Mouse (Mus musculus): ENCODE results near the gene Exoc6. TPM values are rescaled to one million over a fixed set of nuclear protein-coding genes. Genes with fewer than 3 reads are reported as not detected.
"Not testable (repeated sequence)": the region's sequence is repeated elsewhere in the genome, so short reads cannot be mapped to it uniquely, and the experiment has no call there.

The Exoc6 gene
- polyA plus RNA-seq, 1 experiment from 2014 or later = 27.8 TPM

DNA sequence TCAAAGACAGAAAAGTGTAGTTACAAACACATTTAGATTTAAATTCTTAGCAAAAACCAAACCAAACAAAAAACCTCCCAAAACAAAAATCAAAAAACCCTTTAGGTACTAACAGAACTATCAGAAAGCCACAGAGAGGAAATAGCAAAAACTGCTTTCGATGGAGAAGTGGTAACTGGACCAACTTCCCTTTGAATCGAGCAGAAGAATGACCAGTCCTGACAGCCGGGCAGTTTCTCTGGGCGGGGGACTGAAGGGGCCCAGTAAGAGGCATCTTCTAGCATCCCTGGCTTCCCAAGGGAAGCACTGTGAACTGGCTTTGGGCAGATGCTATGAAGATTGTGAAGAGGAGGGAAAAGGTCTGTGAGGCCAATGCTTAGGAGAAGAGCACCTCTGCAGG, 3.4 kb upstream of the Exoc6 start:
- WGBS = 79% methylated on average over 4 of the region's 4 CpGs

DNA sequence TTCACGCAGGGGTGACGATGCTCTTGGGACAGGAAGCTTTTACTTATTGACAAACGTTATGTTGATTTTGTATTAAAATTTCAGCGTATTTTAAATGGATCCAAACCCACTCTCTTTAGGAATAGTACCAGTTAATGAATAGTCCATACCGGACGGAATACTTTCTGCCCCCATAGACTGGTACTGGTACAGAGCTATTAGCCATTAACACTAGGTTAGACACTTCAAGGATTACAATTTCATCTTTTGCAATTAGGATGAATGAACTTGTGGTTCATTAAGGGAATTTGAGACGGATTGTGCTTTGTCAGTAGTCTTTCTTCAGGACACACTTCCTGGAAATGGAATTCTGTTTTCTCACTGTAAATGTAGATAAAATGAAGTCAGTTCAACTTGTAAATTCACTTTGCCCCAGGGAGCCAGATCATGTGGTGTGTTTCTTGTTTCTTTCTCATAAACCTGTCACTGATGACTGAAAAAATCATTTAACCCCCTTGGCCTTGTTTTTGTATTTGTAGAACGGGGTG, 885 bp downstream of the Exoc6 start:
- Histone ChIP-seq H3K9me3 (replicated peaks; ENCODE audit: control insufficient read depth, low read length, poor library complexity, severe bottlenecking) (no peaks in the 10 kb centered on the region), H3K9ac (ENCODE audit: low read depth, low read length) (peak overlapping the region; percentile 86), H3K27ac (ENCODE audit: low read length) (peak overlapping the region; percentile 81), H3K27me3 (ENCODE audit: control insufficient read depth, insufficient read depth, low read depth, low read length) (peaks cover 6% of the 10 kb centered on the region; the same call in 1 of the 2 replicates), H3K4me3 (ENCODE audit: low read depth, low read length) (peak overlapping the region; percentile 87), H3K4me1 (ENCODE audit: control insufficient read depth, insufficient read depth, low read length) (peaks cover 8% of the 10 kb centered on the region), H3K36me3 (ENCODE audit: control insufficient read depth, insufficient read depth, low read length) (no peaks in the 10 kb centered on the region), H3K4me2 (ENCODE audit: low read length) (peak overlapping the region; percentile 92)
- 13% methylated on average over 8 of the region's 8 CpGs for WGBS
- peak; percentile 53 for ATAC-seq

More for the DNA sequence above, 3.4 kb upstream of the Exoc6 start:
- Histone ChIP-seq H3K27ac (ENCODE audit: low read length) (no peak overlapping the region), H3K27me3 (ENCODE audit: control insufficient read depth, insufficient read depth, low read depth, low read length) (peaks cover 9% of the 10 kb centered on the region; the same call in 1 of the 2 replicates), H3K36me3 (ENCODE audit: control insufficient read depth, insufficient read depth, low read length) (no peaks in the 10 kb centered on the region), H3K4me2 (ENCODE audit: low read length) (no peak overlapping the region), H3K4me1 (ENCODE audit: control insufficient read depth, insufficient read depth, low read length) (peaks cover 8% of the 10 kb centered on the region), H3K9me3 (replicated peaks; ENCODE audit: control insufficient read depth, low read length, poor library complexity, severe bottlenecking) (no peaks in the 10 kb centered on the region), H3K9ac (ENCODE audit: low read depth, low read length) (no peak overlapping the region), H3K4me3 (ENCODE audit: low read depth, low read length) (no peak overlapping the region)
- no peak for ATAC-seq

DNA sequence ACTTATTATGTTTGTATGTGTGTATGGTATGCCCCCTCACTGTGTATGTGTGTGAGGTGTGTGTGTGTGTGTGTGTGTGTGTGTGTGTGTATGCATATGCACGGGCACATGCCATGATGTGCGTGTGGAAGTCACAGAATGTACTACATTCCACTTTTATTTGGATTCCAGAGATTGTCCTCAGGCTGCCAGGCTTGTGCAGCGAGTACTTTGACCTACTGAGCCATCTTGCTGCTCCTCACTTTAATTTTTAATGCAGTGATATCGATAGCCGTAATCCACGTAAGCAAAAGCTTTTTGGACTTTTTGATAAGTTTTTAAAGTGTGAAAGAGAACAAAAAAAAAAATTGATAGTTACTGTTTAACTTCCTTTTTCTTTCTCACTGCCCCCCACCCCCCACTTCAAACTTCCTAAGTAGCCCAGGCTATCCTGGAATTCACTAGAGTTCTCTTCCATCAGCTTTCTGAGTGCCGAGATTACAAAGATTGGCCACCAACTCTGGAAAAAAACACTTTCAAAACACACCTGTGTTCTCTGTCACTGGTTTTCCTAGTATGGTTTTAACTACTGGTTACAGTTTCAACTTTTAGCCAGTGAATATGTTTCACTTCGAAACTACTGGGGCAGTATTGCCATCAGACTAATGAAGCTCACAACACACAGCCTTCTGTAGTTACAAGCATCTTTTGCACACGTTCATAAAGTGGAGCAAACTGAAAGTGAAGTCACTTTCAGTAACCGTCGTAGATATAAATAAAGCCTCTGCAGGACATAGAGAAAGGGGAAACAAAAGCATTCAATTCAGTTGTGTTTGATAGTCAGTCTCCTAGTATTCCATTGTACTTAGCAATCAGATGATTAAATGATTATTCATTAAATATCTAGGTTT, 3.4 kb downstream of the Exoc6 start:
- Histone ChIP-seq H3K27me3 (ENCODE audit: control insufficient read depth, insufficient read depth, low read depth, low read length) (no peaks in the 10 kb centered on the region), H3K36me3 (ENCODE audit: control insufficient read depth, insufficient read depth, low read length) (no peaks in the 10 kb centered on the region), H3K4me1 (ENCODE audit: control insufficient read depth, insufficient read depth, low read length) (peaks cover 8% of the 10 kb centered on the region), H3K27ac (ENCODE audit: low read length) (no peak overlapping the region), H3K4me2 (ENCODE audit: low read length) (no peak overlapping the region), H3K9me3 (replicated peaks; ENCODE audit: control insufficient read depth, low read length, poor library complexity, severe bottlenecking) (no peaks in the 10 kb centered on the region), H3K9ac (ENCODE audit: low read depth, low read length) (no peak overlapping the region), H3K4me3 (ENCODE audit: low read depth, low read length) (no peak overlapping the region)
- 82% methylated on average over 11 of the region's 11 CpGs for WGBS
- no peak for ATAC-seq

DNA sequence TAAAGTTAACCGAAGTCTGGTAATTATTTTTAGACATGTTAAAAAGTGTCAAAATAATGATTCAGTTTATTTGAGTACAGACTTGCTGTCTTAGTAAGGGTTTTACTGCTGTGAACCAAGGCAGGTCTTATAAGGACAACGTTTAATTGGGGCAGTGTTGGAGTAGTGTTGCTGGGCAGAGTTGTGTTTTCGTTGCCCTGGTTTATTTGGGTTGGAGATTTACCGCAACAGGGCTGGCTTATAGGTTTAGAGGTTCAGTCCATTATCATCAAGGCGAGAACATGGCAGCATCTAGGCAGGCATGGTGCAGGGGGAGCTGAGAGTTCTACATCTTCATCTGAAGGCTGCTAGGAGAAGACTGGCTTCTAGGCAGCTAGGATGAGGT, 4.0 kb downstream of the Exoc6 start:
- H3K36me3 ChIP-seq (ENCODE audit: control insufficient read depth, insufficient read depth, low read length); ATAC-seq; H3K4me1 ChIP-seq (ENCODE audit: control insufficient read depth, insufficient read depth, low read length); H3K9ac ChIP-seq (ENCODE audit: low read depth, low read length); H3K4me3 ChIP-seq (ENCODE audit: low read depth, low read length); H3K27ac ChIP-seq (ENCODE audit: low read length); H3K4me2 ChIP-seq (ENCODE audit: low read length); H3K9me3 ChIP-seq (replicated peaks; ENCODE audit: control insufficient read depth, low read length, poor library complexity, severe bottlenecking); H3K27me3 ChIP-seq (ENCODE audit: control insufficient read depth, insufficient read depth, low read depth, low read length): not testable (repeated sequence)
- 88% methylated on average over 5 of the region's 5 CpGs for WGBS

DNA sequence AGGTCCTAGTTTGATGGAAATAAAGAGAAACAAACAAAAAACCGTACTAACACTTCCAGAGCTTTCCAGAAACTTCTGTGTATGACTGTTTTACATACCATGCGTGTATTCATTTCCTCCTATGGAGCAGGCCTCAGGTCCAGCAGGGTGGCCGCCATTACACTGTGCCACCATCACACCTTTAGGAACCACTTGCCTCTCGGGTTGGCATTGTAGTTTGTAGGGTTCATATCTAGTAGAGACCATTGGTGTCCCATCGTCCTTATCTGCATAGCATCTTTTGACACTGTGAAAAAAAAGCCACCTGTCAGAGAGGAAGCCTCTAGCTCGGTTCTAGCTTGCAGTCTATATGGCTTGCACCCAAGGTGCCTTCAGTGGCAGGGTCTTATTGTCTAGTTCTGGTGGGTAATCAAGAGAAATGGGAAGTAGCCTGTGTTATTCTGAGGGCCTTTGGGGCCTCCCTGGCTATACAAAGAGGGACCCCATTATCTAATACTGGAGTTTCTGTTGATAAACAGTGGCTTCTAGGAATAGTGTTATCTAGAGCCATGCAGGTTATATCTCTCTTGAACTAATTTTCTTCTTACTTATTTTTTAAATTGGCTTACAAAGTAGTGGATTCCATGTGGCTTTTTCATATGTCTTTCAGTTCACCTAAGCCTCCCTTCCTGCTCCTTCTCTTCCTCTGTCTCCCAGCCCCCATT, 5.8 kb downstream of the Exoc6 start:
- Histone ChIP-seq H3K27ac (ENCODE audit: low read length) (no peak overlapping the region), H3K27me3 (ENCODE audit: control insufficient read depth, insufficient read depth, low read depth, low read length) (no peaks in the 10 kb centered on the region), H3K4me3 (ENCODE audit: low read depth, low read length) (no peak overlapping the region), H3K36me3 (ENCODE audit: control insufficient read depth, insufficient read depth, low read length) (no peaks in the 10 kb centered on the region), H3K9me3 (replicated peaks; ENCODE audit: control insufficient read depth, low read length, poor library complexity, severe bottlenecking) (no peaks in the 10 kb centered on the region), H3K4me1 (ENCODE audit: control insufficient read depth, insufficient read depth, low read length) (peaks cover 9% of the 10 kb centered on the region; the same call in 1 of the 2 replicates), H3K4me2 (ENCODE audit: low read length) (no peak overlapping the region), H3K9ac (ENCODE audit: low read depth, low read length) (no peak overlapping the region)
- WGBS = 92% methylated on average over 6 of the region's 6 CpGs
- ATAC-seq = no peak

DNA sequence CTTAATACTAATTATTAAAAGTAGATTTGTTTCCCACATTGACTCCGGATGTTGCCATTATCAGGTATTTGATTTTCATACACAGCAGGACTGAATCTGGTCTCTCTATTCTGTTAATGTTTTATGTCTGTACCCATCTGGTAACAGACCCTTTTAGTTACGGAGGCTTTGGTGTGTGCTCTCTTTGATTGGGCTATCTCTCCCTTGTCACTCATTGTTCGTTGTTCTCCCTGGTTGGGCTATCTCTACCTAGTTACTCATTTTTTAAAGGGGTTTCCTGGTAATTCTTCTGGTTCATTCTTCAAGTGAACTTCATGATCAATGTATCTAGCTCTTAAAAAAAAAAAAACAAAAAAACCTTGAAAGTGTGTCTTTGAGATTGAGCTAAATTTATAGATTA, 7.7 kb downstream of the Exoc6 start:
- Histone ChIP-seq H3K4me1 (ENCODE audit: control insufficient read depth, insufficient read depth, low read length) (peaks cover 5% of the 10 kb centered on the region; the same call in 1 of the 2 replicates), H3K4me2 (ENCODE audit: low read length) (no peak overlapping the region), H3K9me3 (replicated peaks; ENCODE audit: control insufficient read depth, low read length, poor library complexity, severe bottlenecking) (no peaks in the 10 kb centered on the region), H3K27ac (ENCODE audit: low read length) (no peak overlapping the region), H3K36me3 (ENCODE audit: control insufficient read depth, insufficient read depth, low read length) (no peaks in the 10 kb centered on the region), H3K4me3 (ENCODE audit: low read depth, low read length) (no peak overlapping the region), H3K9ac (ENCODE audit: low read depth, low read length) (no peak overlapping the region), H3K27me3 (ENCODE audit: control insufficient read depth, insufficient read depth, low read depth, low read length) (no peaks in the 10 kb centered on the region)
- no peak for ATAC-seq
- WGBS = 75% methylated on average over 3 of the region's 3 CpGs

DNA sequence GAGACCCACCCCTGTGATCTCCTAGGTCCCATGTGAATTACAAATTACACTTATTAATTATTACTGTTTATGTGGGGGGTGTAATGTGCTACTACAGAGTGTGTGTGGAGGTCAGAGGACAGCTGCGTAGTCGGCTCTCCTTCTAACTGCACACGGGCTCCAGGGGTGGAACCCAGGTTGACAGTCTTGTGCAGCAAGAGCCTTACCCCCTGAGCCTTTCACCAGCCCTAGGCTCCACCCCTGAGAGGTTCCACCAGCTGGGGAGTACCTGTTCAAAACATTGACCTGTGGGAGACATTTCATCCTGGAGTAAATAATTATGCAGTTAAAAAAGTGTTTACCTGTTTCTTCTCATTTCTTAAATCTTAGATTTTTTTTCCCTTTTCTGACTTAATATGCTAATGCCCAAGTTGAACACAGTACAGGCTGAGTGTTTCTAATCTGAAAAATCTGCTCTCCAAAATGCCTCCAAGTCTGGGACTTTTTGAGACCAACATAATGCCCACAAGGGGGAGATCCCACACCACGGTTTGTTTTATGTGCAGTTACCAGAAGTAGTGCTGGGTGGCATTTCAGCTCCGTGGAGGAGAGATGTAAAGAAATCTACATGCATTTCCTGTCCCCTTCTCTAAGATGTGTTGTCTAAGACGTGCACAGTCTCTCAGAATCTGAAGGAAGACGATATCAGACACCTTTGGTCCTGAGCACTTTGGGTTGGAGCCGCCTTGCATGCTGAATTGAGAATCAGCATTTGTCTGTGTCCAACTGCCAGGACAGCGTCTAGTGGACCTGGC, 9.3 kb downstream of the Exoc6 start:
- Histone ChIP-seq H3K4me2 (ENCODE audit: low read length) (peak overlapping the region; percentile 30), H3K4me3 (ENCODE audit: low read depth, low read length) (no peak overlapping the region)
- WGBS = 48% methylated on average over 9 of the region's 9 CpGs

DNA sequence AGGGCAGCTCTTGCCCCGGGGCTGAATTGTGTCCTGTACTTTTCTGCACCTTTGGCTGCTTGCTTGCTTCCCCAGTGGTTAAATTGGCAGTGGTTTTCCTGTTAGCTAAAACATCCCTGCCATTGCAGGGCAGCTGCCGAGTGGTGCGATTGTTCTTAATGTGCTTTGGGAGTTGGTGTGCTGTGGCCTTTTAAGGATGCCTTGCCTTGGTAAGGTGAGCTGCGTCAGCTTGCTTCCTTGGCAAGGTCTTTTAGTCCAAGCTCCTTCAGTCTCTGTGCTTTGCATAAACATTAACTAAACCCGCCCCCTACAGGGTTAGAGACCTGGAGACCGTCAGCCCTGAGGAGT, 9.8 kb downstream of the Exoc6 start:
- H3K9ac ChIP-seq (ENCODE audit: low read depth, low read length) = peak overlapping the region; percentile 2; the same call in 1 of the 2 replicates
- peaks cover 5% of the 10 kb centered on the region; the same call in 1 of the 2 replicates for H3K4me1 ChIP-seq (ENCODE audit: control insufficient read depth, insufficient read depth, low read length)
- H3K9me3 ChIP-seq (replicated peaks; ENCODE audit: control insufficient read depth, low read length, poor library complexity, severe bottlenecking) = no peaks in the 10 kb centered on the region
- WGBS = 24% methylated on average over 6 of the region's 6 CpGs
- H3K4me3 ChIP-seq (ENCODE audit: low read depth, low read length) = no peak overlapping the region
- H3K27ac ChIP-seq (ENCODE audit: low read length) = no peak overlapping the region
- no peaks in the 10 kb centered on the region for H3K36me3 ChIP-seq (ENCODE audit: control insufficient read depth, insufficient read depth, low read length)
- peak overlapping the region; percentile 30 for H3K4me2 ChIP-seq (ENCODE audit: low read length)
- ATAC-seq = no peak
- no peaks in the 10 kb centered on the region for H3K27me3 ChIP-seq (ENCODE audit: control insufficient read depth, insufficient read depth, low read depth, low read length)

More for the DNA sequence above, 9.3 kb downstream of the Exoc6 start:
- Histone ChIP-seq H3K36me3 (ENCODE audit: control insufficient read depth, insufficient read depth, low read length) (no peaks in the 10 kb centered on the region), H3K27ac (ENCODE audit: low read length) (no peak overlapping the region), H3K9me3 (replicated peaks; ENCODE audit: control insufficient read depth, low read length, poor library complexity, severe bottlenecking) (no peaks in the 10 kb centered on the region), H3K27me3 (ENCODE audit: control insufficient read depth, insufficient read depth, low read depth, low read length) (no peaks in the 10 kb centered on the region), H3K4me1 (ENCODE audit: control insufficient read depth, insufficient read depth, low read length) (peaks cover 5% of the 10 kb centered on the region; the same call in 1 of the 2 replicates), H3K9ac (ENCODE audit: low read depth, low read length) (peak overlapping the region; percentile 2; the same call in 1 of the 2 replicates)
- peak; percentile 69 for ATAC-seq
